Mouse (Mus musculus) megakaryocyte, embryonic 14.5 days (primary cell): ENCODE measurements around the gene Rufy4.

Source experiments
- FLI1 ChIP-seq: IDR thresholded peaks from 2 replicates; pipeline ENCODE4 v1.6.1; 2012; ENCODE audit warnings: low read length, inconsistent platforms, mixed read lengths
- GATA1 ChIP-seq: IDR thresholded peaks from 3 replicates; pipeline ENCODE4 v1.6.1; 2012; ENCODE audit warnings: mixed read lengths, low read length, inconsistent platforms, borderline replicate concordance

- TF ChIP-seq GATA1 (no peak), FLI1 (no peak)
Measured at GRCm38 (mm10) chr1:74179624-74180408, 54.5 kb downstream of the Rufy4 start.
